Mouse (Mus musculus): ENCODE measurements around the gene Tmprss3.

The Tmprss3 gene

GRCm38 (mm10) chr17:31138398-31138797 is 60.4 kb downstream of the Tmprss3 start:
- 22% methylated on average over 5 of the region's 5 CpGs for WGBS

GRCm38 (mm10) chr17:31136821-31137220 is 62.0 kb downstream of the Tmprss3 start:
- WGBS = 98% methylated on average over 1 of the region's 1 CpGs

- WGBS = 74% methylated on average over 3 of the region's 3 CpGs
These were observed 62.5 kb downstream of the Tmprss3 start for GRCm38 (mm10) chr17:31136291-31136690.

GRCm38 (mm10) chr17:31134913-31135312 is 63.9 kb downstream of the Tmprss3 start:
- WGBS = 91% methylated on average over 6 of the region's 6 CpGs

GRCm38 (mm10) chr17:31133776-31134175 is 65.0 kb downstream of the Tmprss3 start:
- WGBS = 82% methylated on average over 15 of the region's 15 CpGs

GRCm38 (mm10) chr17:31131269-31131821 is 67.4 kb downstream of the Tmprss3 start:
- 62% methylated on average over 10 of the region's 10 CpGs for WGBS

GRCm38 (mm10) chr17:31129452-31129851 is 69.3 kb downstream of the Tmprss3 start, which contains the start of gene Tff3:
Gene Tff3 (minus strand): TSS chr17:31129646.
- 54% methylated on average over 2 of the region's 2 CpGs for WGBS
